Mouse (Mus musculus) liver, embryonic 14.5 days (tissue): ENCODE results near the gene Bcl7c. TPM values are rescaled to one million over a fixed set of nuclear protein-coding genes. Genes with fewer than 3 reads are reported as not detected.

ENCODE experiments used
- ATAC-seq: fragments of 200-750 bp; cut with Nextera tagmentation; 2 replicates; pipeline ENCODE4 v1.8.0; 2017; ENCODE audit warnings: moderate number of reproducible peaks, mild to moderate bottlenecking, moderate library complexity; ENCODE audit not compliant: insufficient read depth
- DNase-seq, 3 experiments: peaks; one replicate each; pipeline ENCODE4 v3.0.0-alpha.2; 2012 to 2013; ENCODE audit warnings: low read depth in 3 of 3, low spot score in 3 of 3
- H3K27ac ChIP-seq: fragments of 300-500 bp; sonication (generic); 2 replicates; pipeline ENCODE4 v1.5.1; 2014; ENCODE audit warnings: moderate library complexity, mild to moderate bottlenecking, control low read depth, inconsistent platforms
- H3K27me3 ChIP-seq: fragments of 300-500 bp; sonication (generic); 2 replicates; pipeline ENCODE4 v1.6.1; 2014; ENCODE audit warnings: mild to moderate bottlenecking, low read length, moderate library complexity; ENCODE audit not compliant: control insufficient read depth, insufficient read depth
- H3K36me3 ChIP-seq: fragments of 300-500 bp; sonication (generic); replicated peaks from 2 replicates; pipeline ENCODE4 v1.6.1; 2014; ENCODE audit warnings: low read depth; ENCODE audit not compliant: control insufficient read depth, insufficient read depth
- H3K4me1 ChIP-seq, 2 experiments: fragments of 200-500 bp in 1 of 2; fragments of 300-500 bp in 1 of 2; sonication (generic) in 1 of 2; replicated peaks; 2 replicates each; pipeline ENCODE4 v1.6.1; 2012 to 2014; ENCODE audit warnings: antibody characterized with exemption in 1 of 2, inconsistent platforms in 1 of 2, low read length in 1 of 2; ENCODE audit not compliant: control insufficient read depth in 2 of 2, insufficient read depth in 2 of 2
- H3K4me2 ChIP-seq: fragments of 300-500 bp; sonication (generic); 2 replicates; pipeline ENCODE4 v1.6.1; 2014; ENCODE audit warnings: low read depth, mild to moderate bottlenecking, control low read depth, moderate library complexity
- H3K4me3 ChIP-seq, 2 experiments: fragments of 200-500 bp in 1 of 2; fragments of 300-500 bp in 1 of 2; sonication (generic) in 1 of 2; 2 replicates each; pipeline ENCODE4 v1.5.1; 2012 to 2014; ENCODE audit warnings: low read depth in 2 of 2, low read length in 2 of 2, mild to moderate bottlenecking in 2 of 2, control low read depth in 1 of 2, inconsistent platforms in 1 of 2, moderate library complexity in 1 of 2; ENCODE audit not compliant: insufficient read depth in 1 of 2
- H3K9ac ChIP-seq: fragments of 300-500 bp; sonication (generic); replicated peaks from 2 replicates; pipeline ENCODE4 v1.6.1; 2014; ENCODE audit warnings: mild to moderate bottlenecking, control low read depth, moderate library complexity
- H3K9me3 ChIP-seq: fragments of 300-500 bp; sonication (generic); 2 replicates; pipeline ENCODE4 v1.6.1; 2016; ENCODE audit warnings: low read length, mixed read lengths; ENCODE audit not compliant: control insufficient read depth
- CTCF ChIP-seq: IDR thresholded peaks from 2 replicates; pipeline ENCODE4 v1.5.1; 2016; ENCODE audit warnings: antibody characterized with exemption, low read depth, control low read depth
- EP300 ChIP-seq: IDR thresholded peaks from 2 replicates; pipeline ENCODE4 v1.6.1; 2016; ENCODE audit warnings: antibody characterized with exemption, low read depth
- WGBS: fragments of 180-500 bp; shearing (Covaris S2); extraction: QIAGEN DNeasy Blood & Tissue Kit; methylation state at CpG from one replicate; pipeline ENCODE4 v1.1.7; 2014; ENCODE audit not compliant: insufficient replicate concordance; 5-methylcytosine and 5-hydroxymethylcytosine counted together
- polyA plus RNA-seq, 2 experiments: library from polyadenylated mRNA; depleted of rRNA in 1 of 2; stranded (reverse) in 1 of 2; unstranded in 1 of 2; fragments of >200 nt; fragmentation: Nextera tagmentation in 1 of 2; extraction: Ambion mirVana in 1 of 2; gene quantifications; 2 replicates each; pipeline versions ENCODE4 v1.2.1 to v1.2.3; 2012 to 2014

Bcl7c gene
- polyA plus RNA-seq, 2 experiments, result 12.5 to 21.7 TPM

DNA sequence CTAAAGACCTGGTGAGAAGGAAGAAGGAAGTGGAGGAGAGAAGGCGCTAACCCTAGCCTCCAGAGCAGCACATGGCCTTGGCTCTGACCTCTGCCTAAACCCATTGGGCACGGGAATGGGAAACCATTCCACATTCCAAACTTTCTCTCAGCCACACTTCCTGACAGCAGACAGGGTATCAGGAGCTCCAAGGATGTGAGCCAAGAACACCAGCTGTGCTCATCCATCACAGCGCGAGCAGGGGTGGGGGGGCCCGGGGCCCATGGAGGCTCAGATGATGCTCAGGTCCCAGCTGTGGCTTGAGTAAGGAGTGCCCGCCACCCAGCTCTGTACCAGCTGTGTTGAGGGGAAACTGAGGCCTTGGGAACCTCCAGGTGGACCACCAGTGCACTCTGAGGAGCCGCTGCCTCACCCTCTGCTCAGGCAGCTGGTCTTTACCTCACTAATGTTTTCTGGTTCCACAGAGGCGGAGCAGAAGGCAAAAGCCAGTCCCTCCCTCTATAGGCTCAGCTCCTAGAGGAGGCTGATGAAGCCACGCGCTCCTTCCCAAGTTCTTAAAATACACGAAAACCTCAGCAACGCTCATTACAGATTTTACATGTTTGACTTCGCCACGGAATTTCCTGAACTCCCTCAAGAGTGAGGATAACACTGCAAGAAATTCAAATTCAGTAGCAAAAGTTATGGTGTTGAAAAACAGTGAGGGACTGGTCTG, 23.3 kb downstream of the Bcl7c start:
- Histone ChIP-seq H3K27ac (no peak overlapping the region), H3K9me3 (no peaks in the 10 kb centered on the region), H3K4me2 (no peak overlapping the region), H3K27me3 (no peaks in the 10 kb centered on the region), H3K9ac (no peak overlapping the region), H3K4me3 (no peak overlapping the region), H3K36me3 (no peaks in the 10 kb centered on the region), H3K4me1 (peaks cover 3 to 14% of the 10 kb centered on the region in 2 experiments; a peak in 3 of 4 replicates)
- WGBS, result 74% methylated on average over 14 of the region's 14 CpGs
- no peak for DNase-seq
- ATAC-seq, result no peak
- TF ChIP-seq CTCF, result no peak
- TF ChIP-seq EP300, result no peak

DNA sequence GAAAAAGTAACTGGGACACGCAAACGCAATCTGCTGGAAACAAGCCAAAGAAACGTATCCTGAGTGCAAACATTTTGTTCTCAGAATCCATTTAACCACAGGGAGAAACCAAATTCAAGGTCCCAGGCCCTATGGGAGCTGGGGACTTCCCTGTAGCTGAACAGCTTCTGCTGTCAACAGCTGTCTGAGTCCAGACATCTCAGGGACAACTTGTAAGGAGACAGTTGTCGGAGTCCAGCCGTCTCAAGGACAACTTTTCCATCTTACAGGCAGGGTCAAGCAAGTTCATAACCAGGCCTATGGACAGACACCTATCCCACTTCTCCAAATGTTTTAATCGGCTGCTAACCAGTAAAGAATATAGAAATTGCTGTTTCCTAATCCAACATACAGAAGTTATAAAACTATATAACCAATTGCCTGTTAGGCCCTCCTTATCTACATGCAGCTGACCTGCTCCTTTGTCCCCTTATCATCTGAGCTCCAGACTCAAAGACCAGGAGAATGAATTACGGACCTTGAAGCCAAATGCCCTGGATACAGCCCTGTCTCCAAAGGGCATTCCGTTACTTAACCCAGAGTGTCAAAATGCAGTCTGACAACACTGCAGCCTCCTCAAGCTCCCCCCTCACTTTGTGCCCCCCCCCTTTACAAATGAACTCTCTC, 26.7 kb downstream of the Bcl7c start:
- no peak overlapping the region for H3K4me3 ChIP-seq
- H3K9me3 ChIP-seq, result no peaks in the 10 kb centered on the region
- no peaks in the 10 kb centered on the region for H3K36me3 ChIP-seq
- H3K4me2 ChIP-seq, result no peak overlapping the region
- ATAC-seq (no peak), DNase-seq (peak in 1 of 3 experiments; percentile 30)
- H3K4me1 ChIP-seq, result peaks cover 3 to 12% of the 10 kb centered on the region in 2 experiments; a peak in 3 of 4 replicates
- H3K27ac ChIP-seq, result no peak overlapping the region
- WGBS, result 49% methylated on average over 8 of the region's 8 CpGs
- no peak overlapping the region for H3K9ac ChIP-seq
- TF ChIP-seq EP300 (0 out of 2 replicates have a peak, but pooled peaks have one; percentile 15), CTCF (no peak)
- H3K27me3 ChIP-seq, result no peaks in the 10 kb centered on the region

DNA sequence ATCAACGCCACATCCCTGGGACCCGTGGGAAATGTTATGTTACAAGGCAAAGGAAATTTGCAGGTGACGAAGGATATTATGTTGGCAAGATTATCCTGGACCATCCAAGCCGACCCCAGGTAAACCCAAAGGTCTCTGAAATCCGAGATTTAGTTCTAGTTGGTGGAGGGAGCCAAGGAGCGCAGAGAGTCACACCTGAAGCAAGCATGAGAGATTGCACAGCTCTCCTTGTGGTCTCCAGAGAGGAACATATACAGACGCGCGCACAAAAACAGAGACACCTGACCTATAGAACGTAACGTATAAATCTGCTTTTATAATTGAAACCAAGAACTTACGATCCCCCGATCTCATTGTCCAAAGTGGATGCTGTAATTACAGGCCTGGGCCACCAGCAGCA, 28.2 kb downstream of the Bcl7c start:
- ATAC-seq, result no peak
- H3K36me3 ChIP-seq, result no peaks in the 10 kb centered on the region
- H3K4me2 ChIP-seq, result no peak overlapping the region
- H3K9ac ChIP-seq, result no peak overlapping the region
- H3K9me3 ChIP-seq, result no peaks in the 10 kb centered on the region
- DNase-seq, result no peak
- no peak overlapping the region for H3K27ac ChIP-seq
- no peak overlapping the region for H3K4me3 ChIP-seq
- H3K4me1 ChIP-seq, result peaks cover 3 to 7% of the 10 kb centered on the region in 2 experiments; a peak in 3 of 4 replicates
- TF ChIP-seq EP300 (no peak), CTCF (no peak)
- no peaks in the 10 kb centered on the region for H3K27me3 ChIP-seq
- 82% methylated on average over 13 of the region's 13 CpGs for WGBS

DNA sequence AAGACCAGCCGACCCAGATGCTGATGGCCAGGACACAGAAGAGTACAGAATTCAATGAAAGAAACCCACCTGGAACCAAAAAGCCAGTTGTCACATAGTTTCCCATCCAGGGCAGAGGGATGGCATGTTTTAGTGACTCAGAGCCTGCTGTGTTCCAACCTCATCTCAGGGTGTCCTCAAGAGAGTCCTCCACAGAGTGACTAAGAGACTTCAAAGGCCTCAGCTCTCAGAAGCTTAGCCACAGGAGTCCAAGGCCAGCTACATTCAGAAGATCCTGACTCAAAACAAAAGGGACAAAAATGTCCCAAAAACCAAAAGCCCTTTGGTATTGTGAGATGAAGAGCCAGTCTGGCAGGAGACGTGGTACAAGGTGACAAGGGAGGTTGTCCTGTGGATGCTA, 29.9 kb downstream of the Bcl7c start:
- no peak overlapping the region for H3K9ac ChIP-seq
- WGBS, result 59% methylated on average over 2 of the region's 2 CpGs
- TF ChIP-seq EP300 (no peak), CTCF (no peak)
- H3K4me3 ChIP-seq, result no peak overlapping the region
- H3K9me3 ChIP-seq, result no peaks in the 10 kb centered on the region
- peaks cover 3 to 7% of the 10 kb centered on the region in 2 experiments; a peak in 3 of 4 replicates for H3K4me1 ChIP-seq
- DNase-seq (no peak), ATAC-seq (no peak)
- no peak overlapping the region for H3K4me2 ChIP-seq
- H3K36me3 ChIP-seq, result no peaks in the 10 kb centered on the region
- no peaks in the 10 kb centered on the region for H3K27me3 ChIP-seq
- no peak overlapping the region for H3K27ac ChIP-seq

DNA sequence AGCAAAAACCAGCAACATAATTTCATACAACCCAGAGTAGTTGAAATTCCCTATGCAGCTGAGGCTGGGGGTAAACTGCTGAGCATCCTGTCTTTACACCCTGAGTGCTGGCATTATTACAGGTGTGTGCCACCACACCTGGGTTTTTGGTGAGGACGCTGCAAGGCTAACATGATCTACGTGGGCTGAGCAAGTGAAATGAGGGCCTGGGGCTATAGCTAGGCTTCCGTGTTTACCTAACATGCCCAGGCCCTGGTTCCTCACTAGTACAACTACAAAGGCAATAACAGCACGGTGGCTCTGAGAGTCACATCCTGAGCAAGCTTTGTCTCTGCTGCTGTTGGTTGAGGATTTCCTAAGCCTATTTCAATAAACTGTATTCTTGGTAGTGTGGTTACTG, 31.1 kb downstream of the Bcl7c start:
- ATAC-seq (no peak), DNase-seq (no peak)
- Histone ChIP-seq H3K4me2 (no peak overlapping the region), H3K27ac (no peak overlapping the region), H3K9me3 (no peaks in the 10 kb centered on the region), H3K4me1 (peaks cover 3 to 7% of the 10 kb centered on the region in 2 experiments; a peak in 3 of 4 replicates), H3K4me3 (no peak overlapping the region), H3K36me3 (no peaks in the 10 kb centered on the region), H3K9ac (no peak overlapping the region), H3K27me3 (no peaks in the 10 kb centered on the region)
- 65% methylated on average over 4 of the region's 4 CpGs for WGBS
- TF ChIP-seq EP300, result no peak
- TF ChIP-seq CTCF, result no peak
